Mouse (Mus musculus): ENCODE measurements around the gene 1700014D04Rik. TPM values are rescaled to one million over a fixed set of nuclear protein-coding genes. Genes with fewer than 3 reads are reported as not detected.
"Not testable (repeated sequence)": the region's sequence is repeated elsewhere in the genome, so short reads cannot be mapped to it uniquely, and the experiment has no call there.

The 1700014D04Rik gene
- total and polyA plus RNA-seq, 2 experiments from 2014 or later = 0.35 to 1.8 TPM

GRCm38 (mm10) chr13:59713710-59714109 is 32.8 kb downstream of the 1700014D04Rik start:
- Histone ChIP-seq H3K27ac (ENCODE audit: low read depth, low read length) (no peak overlapping the region), H3K4me1 (ENCODE audit: insufficient read depth, low read length) (no peaks in the 10 kb centered on the region), H3K4me2 (ENCODE audit: low read depth, low read length, poor library complexity, severe bottlenecking) (no peak overlapping the region), H3K9me3 (ENCODE audit: low read length) (no peaks in the 10 kb centered on the region), H3K4me3 (ENCODE audit: low read depth, low read length) (no peak overlapping the region), H3K27me3 (ENCODE audit: insufficient read depth, low read length) (no peaks in the 10 kb centered on the region), H3K9ac (replicated peaks; ENCODE audit: low read length, poor library complexity, severe bottlenecking) (no peak overlapping the region), H3K36me3 (ENCODE audit: insufficient read depth, low read length) (no peaks in the 10 kb centered on the region)
- ATAC-seq (ENCODE audit: low FRiP score) (no peak), DNase-seq (ENCODE audit: low spot score) (no peak)
- WGBS = 41% methylated on average over 3 of the region's 3 CpGs
- no peak for TF ChIP-seq CTCF (IDR thresholded peaks at IDR 0.05)

GRCm38 (mm10) chr13:59711984-59712383 is 34.6 kb downstream of the 1700014D04Rik start, which contains the start of gene Spata31d1b:
Gene Spata31d1b (plus strand): TSS chr13:59712284.
- not testable (repeated sequence) for ATAC-seq (ENCODE audit: low FRiP score); H3K9me3 ChIP-seq (ENCODE audit: low read length); H3K4me2 ChIP-seq (ENCODE audit: low read depth, low read length, poor library complexity, severe bottlenecking); H3K4me1 ChIP-seq (ENCODE audit: insufficient read depth, low read length); H3K9ac ChIP-seq (replicated peaks; ENCODE audit: low read length, poor library complexity, severe bottlenecking); H3K4me3 ChIP-seq (ENCODE audit: low read depth, low read length); H3K36me3 ChIP-seq (ENCODE audit: insufficient read depth, low read length); H3K27ac ChIP-seq (ENCODE audit: low read depth, low read length); DNase-seq (ENCODE audit: low spot score); H3K27me3 ChIP-seq (ENCODE audit: insufficient read depth, low read length)
- WGBS = 76% methylated on average over 3 of the region's 3 CpGs

- no peak for ATAC-seq (ENCODE audit: low FRiP score)
- no peaks in the 10 kb centered on the region for H3K9me3 ChIP-seq (ENCODE audit: low read length)
- WGBS = 90% methylated on average over 15 of the region's 15 CpGs
Measured at GRCm38 (mm10) chr13:59710230-59710629, 36.3 kb downstream of the 1700014D04Rik start, which contains the start of gene Spata31d1a. Gene Spata31d1a (minus strand): TSS chr13:59710330.

GRCm38 (mm10) chr13:59704562-59704961 is 42.0 kb downstream of the 1700014D04Rik start:
- H3K9ac ChIP-seq (replicated peaks; ENCODE audit: low read length, poor library complexity, severe bottlenecking) = no peak overlapping the region
- no peak overlapping the region for H3K4me3 ChIP-seq (ENCODE audit: low read depth, low read length)
- 48% methylated on average over 12 of the region's 12 CpGs for WGBS
- H3K27me3 ChIP-seq (ENCODE audit: insufficient read depth, low read length) = no peaks in the 10 kb centered on the region
- no peaks in the 10 kb centered on the region for H3K4me1 ChIP-seq (ENCODE audit: insufficient read depth, low read length)
- no peaks in the 10 kb centered on the region for H3K9me3 ChIP-seq (ENCODE audit: low read length)
- peak; percentile 65 for TF ChIP-seq CTCF (IDR thresholded peaks at IDR 0.05)
- H3K36me3 ChIP-seq (ENCODE audit: insufficient read depth, low read length) = no peaks in the 10 kb centered on the region
- DNase-seq (ENCODE audit: low spot score) = no peak
- no peak overlapping the region for H3K4me2 ChIP-seq (ENCODE audit: low read depth, low read length, poor library complexity, severe bottlenecking)
- H3K27ac ChIP-seq (ENCODE audit: low read depth, low read length) = no peak overlapping the region
- ATAC-seq (ENCODE audit: low FRiP score) = 0 out of 2 replicates have a peak, but pooled peaks have one; percentile 31

More at GRCm38 (mm10) chr13:59710230-59710629, 36.3 kb downstream of the 1700014D04Rik start, which contains the start of gene Spata31d1a:
- DNase-seq (ENCODE audit: low spot score) = no peak
- no peak within 1 kb of the TSS for H3K4me3 ChIP-seq (ENCODE audit: low read depth, low read length)
- no peak within 1 kb of the TSS for H3K4me2 ChIP-seq (ENCODE audit: low read depth, low read length, poor library complexity, severe bottlenecking)
- H3K4me1 ChIP-seq (ENCODE audit: insufficient read depth, low read length) = no peaks in the 10 kb centered on the region
- H3K27me3 ChIP-seq (ENCODE audit: insufficient read depth, low read length) = no peaks in the 10 kb centered on the region
- TF ChIP-seq CTCF (IDR thresholded peaks at IDR 0.05) = no peak
- no peaks in the 10 kb centered on the region for H3K36me3 ChIP-seq (ENCODE audit: insufficient read depth, low read length)
- H3K27ac ChIP-seq (ENCODE audit: low read depth, low read length) = no peak within 1 kb of the TSS
- H3K9ac ChIP-seq (replicated peaks; ENCODE audit: low read length, poor library complexity, severe bottlenecking) = no peak within 1 kb of the TSS

- Histone ChIP-seq H3K4me1 (ENCODE audit: insufficient read depth, low read length) (no peaks in the 10 kb centered on the region), H3K4me3 (ENCODE audit: low read depth, low read length) (no peak overlapping the region), H3K9me3 (ENCODE audit: low read length) (no peaks in the 10 kb centered on the region), H3K4me2 (ENCODE audit: low read depth, low read length, poor library complexity, severe bottlenecking) (no peak overlapping the region), H3K36me3 (ENCODE audit: insufficient read depth, low read length) (no peaks in the 10 kb centered on the region), H3K27me3 (ENCODE audit: insufficient read depth, low read length) (no peaks in the 10 kb centered on the region), H3K9ac (replicated peaks; ENCODE audit: low read length, poor library complexity, severe bottlenecking) (no peak overlapping the region), H3K27ac (ENCODE audit: low read depth, low read length) (no peak overlapping the region)
- no peak for ATAC-seq (ENCODE audit: low FRiP score)
- no peak for DNase-seq (ENCODE audit: low spot score)
- WGBS = 93% methylated on average over 12 of the region's 12 CpGs
- no peak for TF ChIP-seq CTCF (IDR thresholded peaks at IDR 0.05)
Measured at GRCm38 (mm10) chr13:59703514-59703913, 43.0 kb downstream of the 1700014D04Rik start.

- WGBS = 20% methylated on average over 1 of the region's 1 CpGs
- not testable (repeated sequence) for H3K36me3 ChIP-seq (ENCODE audit: insufficient read depth, low read length); H3K27ac ChIP-seq (ENCODE audit: low read depth, low read length); H3K4me1 ChIP-seq (ENCODE audit: insufficient read depth, low read length); H3K4me2 ChIP-seq (ENCODE audit: low read depth, low read length, poor library complexity, severe bottlenecking); H3K9me3 ChIP-seq (ENCODE audit: low read length); H3K9ac ChIP-seq (replicated peaks; ENCODE audit: low read length, poor library complexity, severe bottlenecking); H3K4me3 ChIP-seq (ENCODE audit: low read depth, low read length); DNase-seq (ENCODE audit: low spot score); H3K27me3 ChIP-seq (ENCODE audit: insufficient read depth, low read length); ATAC-seq (ENCODE audit: low FRiP score)
Measured at GRCm38 (mm10) chr13:59700137-59700536, 46.4 kb downstream of the 1700014D04Rik start.
